Mouse (Mus musculus) midbrain, embryonic 14.5 days (tissue): Measurements from ENCODE around the gene Brsk1. TPM values are rescaled to one million over a fixed set of nuclear protein-coding genes. Genes with fewer than 3 reads are reported as not detected.

ENCODE experiments used
- ATAC-seq: fragments of 200-750 bp; cut with Nextera tagmentation; 2 replicates; pipeline ENCODE4 v1.8.0; 2017; ENCODE audit warnings: moderate number of reproducible peaks, moderate library complexity; ENCODE audit not compliant: low FRiP score, low TSS enrichment
- DNase-seq: peaks from one replicate; pipeline ENCODE4 v3.0.0-alpha.2; 2015
- H3K27ac ChIP-seq: fragments of 300-500 bp; sonication (generic); replicated peaks from 2 replicates; pipeline ENCODE4 v1.5.1; 2014; ENCODE audit warnings: mild to moderate bottlenecking, low read depth, low read length, moderate library complexity
- H3K27me3 ChIP-seq: fragments of 300-500 bp; sonication (generic); 2 replicates; pipeline ENCODE4 v1.6.1; 2014; ENCODE audit warnings: low read length, control low read depth, mixed read lengths; ENCODE audit not compliant: control insufficient read depth, insufficient read depth
- H3K36me3 ChIP-seq: fragments of 300-500 bp; sonication (generic); 2 replicates; pipeline ENCODE4 v1.6.1; 2014; ENCODE audit warnings: low read length, control low read depth; ENCODE audit not compliant: control insufficient read depth, insufficient read depth
- H3K4me1 ChIP-seq: fragments of 300-500 bp; sonication (generic); 2 replicates; pipeline ENCODE4 v1.6.1; 2014; ENCODE audit warnings: mild to moderate bottlenecking, antibody characterized with exemption, low read length, control low read depth; ENCODE audit not compliant: control insufficient read depth, insufficient read depth
- H3K4me2 ChIP-seq: fragments of 300-500 bp; sonication (generic); 2 replicates; pipeline ENCODE4 v1.6.1; 2014; ENCODE audit warnings: mild to moderate bottlenecking, low read length, moderate library complexity
- H3K4me3 ChIP-seq: fragments of 300-500 bp; sonication (generic); replicated peaks from 2 replicates; pipeline ENCODE4 v1.5.1; 2014; ENCODE audit warnings: low read depth, low read length
- H3K9ac ChIP-seq: fragments of 300-500 bp; sonication (generic); replicated peaks from 2 replicates; pipeline ENCODE4 v1.6.1; 2014; ENCODE audit warnings: mild to moderate bottlenecking, low read length, moderate library complexity
- H3K9me3 ChIP-seq: fragments of 300-500 bp; sonication (generic); 2 replicates; pipeline ENCODE4 v1.6.1; 2016; ENCODE audit warnings: low read length, control low read depth, mixed read lengths; ENCODE audit not compliant: control insufficient read depth
- WGBS: fragments of 180-500 bp; shearing (Covaris S2); extraction: QIAGEN DNeasy Blood & Tissue Kit; methylation state at CpG from one replicate; pipeline ENCODE4 v1.1.7; 2014; 5-methylcytosine and 5-hydroxymethylcytosine counted together
- polyA plus RNA-seq: library from polyadenylated mRNA; unstranded; fragments of >200 nt; fragmentation: Nextera tagmentation; extraction: Ambion mirVana; gene quantifications from 2 replicates; pipeline ENCODE4 v1.2.1, GENCODE M21; 2014

Gene Brsk1
- polyA plus RNA-seq = 10.0 and 10.8 TPM in 2 replicates

GRCm38 (mm10) chr7:4690387-4690786 lies at the start of gene Brsk1:
TSS of gene Brsk1 (plus strand) at chr7:4690604.
- 1% methylated on average over 15 of the region's 18 CpGs for WGBS
- Histone ChIP-seq H3K9me3 (no peaks in the 10 kb centered on the region), H3K36me3 (peaks cover 30% of the 10 kb centered on the region), H3K27ac (peak within 1 kb of the TSS; percentile 96), H3K27me3 (no peaks in the 10 kb centered on the region), H3K4me2 (peak within 1 kb of the TSS; percentile 74), H3K9ac (peak within 1 kb of the TSS; percentile 100), H3K4me3 (peak within 1 kb of the TSS; percentile 99), H3K4me1 (peaks cover 10% of the 10 kb centered on the region)
- DNase-seq (peak; percentile 96), ATAC-seq (peak; percentile 91)

DNA sequence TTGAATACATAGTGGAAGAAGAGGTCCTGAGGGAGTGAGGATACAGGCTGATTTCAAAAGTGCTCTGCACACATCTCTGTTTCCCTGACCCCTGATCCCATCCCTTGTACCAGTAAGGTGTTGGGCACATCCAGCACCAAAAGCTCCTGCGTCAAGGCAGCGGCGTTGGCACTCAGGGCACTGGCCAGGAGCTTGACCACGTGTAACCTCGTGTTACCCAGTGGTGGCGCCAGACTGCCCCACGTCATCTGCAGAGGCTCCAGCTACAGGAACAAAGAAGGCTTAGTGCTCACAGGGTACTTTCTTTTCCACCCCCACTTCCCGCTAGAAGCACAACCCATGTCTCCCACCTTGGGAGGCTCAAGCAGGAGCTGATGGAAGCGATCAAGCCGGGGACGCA lies 49.2 kb upstream of the Brsk1 start:
- WGBS = 82% methylated on average over 11 of the region's 11 CpGs
- Histone ChIP-seq H3K36me3 (peaks cover 89% of the 10 kb centered on the region), H3K4me3 (no peak overlapping the region), H3K4me1 (no peaks in the 10 kb centered on the region), H3K27ac (no peak overlapping the region), H3K27me3 (no peaks in the 10 kb centered on the region), H3K4me2 (no peak overlapping the region), H3K9me3 (no peaks in the 10 kb centered on the region), H3K9ac (no peak overlapping the region)
- no peak for ATAC-seq
- DNase-seq = no peak

- DNase-seq (no peak), ATAC-seq (no peak)
- peaks cover 84% of the 10 kb centered on the region for H3K36me3 ChIP-seq
Observed at GRCm38 (mm10) chr7:4641956-4642355, 48.4 kb upstream of the Brsk1 start.

DNA sequence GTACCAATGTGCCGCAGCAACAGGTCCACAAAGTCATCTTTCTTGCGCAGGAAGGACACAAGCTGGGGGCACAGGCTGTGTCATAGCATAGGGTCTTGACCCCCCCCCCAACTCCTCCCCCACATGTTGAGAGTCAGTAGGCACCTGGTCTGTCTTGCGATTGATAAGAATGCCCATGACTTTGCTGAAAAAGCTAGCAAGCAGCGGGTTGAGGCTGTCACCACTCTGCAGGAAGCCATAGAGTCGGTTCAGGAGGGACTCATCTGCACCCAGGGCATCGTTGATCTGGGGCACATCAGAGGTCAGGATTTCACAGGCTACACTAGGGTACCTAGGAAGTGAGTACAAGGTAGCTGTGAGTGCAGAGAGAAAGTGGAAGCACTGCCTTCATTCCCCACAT lies 47.2 kb upstream of the Brsk1 start:
- 95% methylated on average over 6 of the region's 6 CpGs for WGBS
- ATAC-seq = no peak
- H3K9ac ChIP-seq = no peak overlapping the region

More at GRCm38 (mm10) chr7:4641956-4642355, 48.4 kb upstream of the Brsk1 start:
- no peak overlapping the region for H3K9ac ChIP-seq
- H3K4me2 ChIP-seq = no peak overlapping the region
- no peaks in the 10 kb centered on the region for H3K27me3 ChIP-seq
- H3K9me3 ChIP-seq = no peaks in the 10 kb centered on the region
- 91% methylated on average over 7 of the region's 7 CpGs for WGBS
- no peak overlapping the region for H3K27ac ChIP-seq
- no peak overlapping the region for H3K4me3 ChIP-seq
- H3K4me1 ChIP-seq = no peaks in the 10 kb centered on the region

DNA sequence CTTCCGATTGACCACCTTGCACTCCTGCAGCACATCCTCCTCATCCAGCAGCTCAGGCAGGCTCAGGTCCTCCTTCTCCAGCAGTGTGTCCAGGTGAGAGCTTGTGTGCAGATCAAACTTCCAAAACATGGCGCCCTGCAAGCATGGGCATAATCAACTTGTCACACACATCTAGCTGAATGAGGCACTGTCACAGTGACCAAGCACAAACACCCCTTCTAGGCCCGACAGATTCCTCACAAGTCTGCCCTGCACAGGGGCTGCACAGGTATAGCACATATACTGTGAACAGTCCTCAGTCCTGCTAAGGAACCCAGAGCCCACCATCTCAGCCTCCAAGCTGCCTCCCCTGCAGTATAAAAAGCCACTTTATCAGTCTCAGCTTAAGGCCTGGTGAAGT lies 43.6 kb upstream of the Brsk1 start:
- Histone ChIP-seq H3K4me1 (no peaks in the 10 kb centered on the region), H3K27me3 (no peaks in the 10 kb centered on the region), H3K4me3 (no peak overlapping the region), H3K9ac (no peak overlapping the region), H3K9me3 (no peaks in the 10 kb centered on the region), H3K36me3 (peaks cover 41% of the 10 kb centered on the region), H3K4me2 (no peak overlapping the region), H3K27ac (no peak overlapping the region)
- DNase-seq (no peak), ATAC-seq (no peak)
- 86% methylated on average over 3 of the region's 3 CpGs for WGBS

More for the DNA sequence above, 47.2 kb upstream of the Brsk1 start:
- H3K4me2 ChIP-seq = no peak overlapping the region
- no peak overlapping the region for H3K4me3 ChIP-seq
- no peaks in the 10 kb centered on the region for H3K27me3 ChIP-seq
- no peak for DNase-seq
- H3K36me3 ChIP-seq = peaks cover 73% of the 10 kb centered on the region
- no peak overlapping the region for H3K27ac ChIP-seq
- H3K4me1 ChIP-seq = no peaks in the 10 kb centered on the region
- H3K9me3 ChIP-seq = no peaks in the 10 kb centered on the region

DNA sequence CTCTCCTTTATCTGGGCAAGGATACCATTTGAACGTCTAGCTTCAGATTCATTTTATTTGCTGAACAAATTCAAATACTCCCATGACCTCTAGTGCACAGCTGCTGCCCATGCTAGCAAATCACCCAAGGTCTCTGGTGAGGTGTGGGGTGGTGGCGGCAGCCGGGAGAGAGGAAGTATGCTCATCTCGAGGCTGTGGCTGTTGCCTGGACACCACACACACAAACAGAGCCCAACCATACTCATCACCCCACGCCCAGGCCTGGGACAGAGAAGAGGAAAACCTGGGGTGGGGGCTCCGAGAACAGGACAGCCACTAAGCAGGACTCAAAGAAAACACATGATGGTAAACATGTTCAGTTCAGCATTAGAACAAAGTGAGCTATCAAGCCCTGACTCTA lies 43.1 kb upstream of the Brsk1 start:
- Histone ChIP-seq H3K4me1 (no peaks in the 10 kb centered on the region), H3K9me3 (no peaks in the 10 kb centered on the region), H3K27me3 (no peaks in the 10 kb centered on the region), H3K27ac (no peak overlapping the region), H3K4me2 (no peak overlapping the region), H3K36me3 (peaks cover 37% of the 10 kb centered on the region), H3K9ac (no peak overlapping the region), H3K4me3 (no peak overlapping the region)
- ATAC-seq (no peak), DNase-seq (no peak)
- 78% methylated on average over 6 of the region's 6 CpGs for WGBS

DNA sequence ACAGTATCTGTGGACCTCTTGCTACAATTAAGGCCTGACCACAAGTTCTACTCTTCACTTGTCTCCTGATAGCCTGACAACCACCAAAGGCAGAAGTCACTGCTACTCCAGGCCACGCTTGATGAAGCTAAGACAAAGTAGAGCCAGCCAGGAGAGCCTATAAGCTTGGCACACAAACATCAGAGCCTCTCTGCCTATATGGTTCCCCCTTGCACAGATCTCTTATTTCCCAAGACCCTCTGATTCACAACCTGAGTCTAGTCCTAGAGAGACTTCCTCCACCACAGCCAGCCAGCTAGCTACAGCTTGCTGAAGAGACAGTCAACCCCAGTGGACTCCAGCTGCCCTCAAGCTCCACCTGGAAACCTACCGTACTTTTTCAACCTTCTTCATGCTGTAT lies 42.4 kb upstream of the Brsk1 start:
- DNase-seq (no peak), ATAC-seq (no peak)
- no peak overlapping the region for H3K9ac ChIP-seq
- H3K4me3 ChIP-seq = no peak overlapping the region
- H3K9me3 ChIP-seq = no peaks in the 10 kb centered on the region
- no peak overlapping the region for H3K27ac ChIP-seq
- no peaks in the 10 kb centered on the region for H3K4me1 ChIP-seq
- H3K27me3 ChIP-seq = no peaks in the 10 kb centered on the region
- 90% methylated on average over 2 of the region's 2 CpGs for WGBS
- peaks cover 36% of the 10 kb centered on the region for H3K36me3 ChIP-seq
- H3K4me2 ChIP-seq = no peak overlapping the region

DNA sequence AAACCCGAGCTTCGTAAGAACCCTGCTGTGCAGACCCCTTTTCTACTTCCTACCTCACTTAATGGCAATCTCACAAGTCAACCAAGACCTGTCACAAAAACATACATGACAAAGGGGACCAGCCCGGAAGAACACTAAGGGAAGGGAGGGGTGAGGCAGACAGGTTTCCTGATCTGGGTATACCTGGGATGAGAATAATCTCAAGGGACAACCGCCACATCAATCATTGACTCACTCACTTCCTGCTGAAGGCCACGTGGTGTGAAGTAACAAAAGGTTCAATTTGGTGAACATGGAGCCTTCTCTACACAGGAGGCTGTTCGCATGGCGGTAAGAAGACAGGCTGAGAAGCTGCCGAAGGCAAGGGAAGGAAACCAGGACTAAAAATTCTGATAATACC lies 38.8 kb upstream of the Brsk1 start:
- Histone ChIP-seq H3K9ac (no peak overlapping the region), H3K9me3 (no peaks in the 10 kb centered on the region), H3K4me2 (no peak overlapping the region), H3K4me1 (peaks cover 6% of the 10 kb centered on the region), H3K27me3 (no peaks in the 10 kb centered on the region), H3K4me3 (no peak overlapping the region), H3K27ac (no peak overlapping the region), H3K36me3 (peaks cover 8% of the 10 kb centered on the region)
- ATAC-seq = no peak
- DNase-seq = no peak
- WGBS = 90% methylated on average over 8 of the region's 8 CpGs

DNA sequence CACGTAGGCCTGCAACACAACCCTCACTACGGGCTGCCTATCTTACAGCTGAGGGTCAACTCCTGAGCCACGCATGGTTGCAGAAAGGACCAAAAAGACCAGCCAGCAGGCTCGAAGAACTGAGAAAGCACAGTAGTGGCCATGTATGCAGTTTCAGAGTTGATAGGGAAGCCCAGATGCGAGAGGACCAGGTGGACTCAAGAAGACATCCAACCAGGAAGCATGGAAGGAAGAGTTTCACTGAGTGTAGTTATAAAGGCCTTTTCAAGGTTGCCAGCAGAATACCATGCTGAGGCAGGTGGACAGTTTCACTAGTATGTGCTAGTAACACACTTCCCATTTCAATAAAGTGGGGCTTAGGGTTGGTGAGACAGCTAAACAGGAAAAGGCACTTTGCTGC lies 37.7 kb upstream of the Brsk1 start:
- H3K27me3 ChIP-seq = no peaks in the 10 kb centered on the region
- no peak overlapping the region for H3K9ac ChIP-seq
- H3K36me3 ChIP-seq = peaks cover 8% of the 10 kb centered on the region
- 97% methylated on average over 5 of the region's 5 CpGs for WGBS
- no peak overlapping the region for H3K4me2 ChIP-seq
- H3K4me1 ChIP-seq = peaks cover 17% of the 10 kb centered on the region
- no peaks in the 10 kb centered on the region for H3K9me3 ChIP-seq
- DNase-seq (no peak), ATAC-seq (no peak)
- H3K27ac ChIP-seq = no peak overlapping the region
- H3K4me3 ChIP-seq = no peak overlapping the region
